In the genomic region with DNA sequence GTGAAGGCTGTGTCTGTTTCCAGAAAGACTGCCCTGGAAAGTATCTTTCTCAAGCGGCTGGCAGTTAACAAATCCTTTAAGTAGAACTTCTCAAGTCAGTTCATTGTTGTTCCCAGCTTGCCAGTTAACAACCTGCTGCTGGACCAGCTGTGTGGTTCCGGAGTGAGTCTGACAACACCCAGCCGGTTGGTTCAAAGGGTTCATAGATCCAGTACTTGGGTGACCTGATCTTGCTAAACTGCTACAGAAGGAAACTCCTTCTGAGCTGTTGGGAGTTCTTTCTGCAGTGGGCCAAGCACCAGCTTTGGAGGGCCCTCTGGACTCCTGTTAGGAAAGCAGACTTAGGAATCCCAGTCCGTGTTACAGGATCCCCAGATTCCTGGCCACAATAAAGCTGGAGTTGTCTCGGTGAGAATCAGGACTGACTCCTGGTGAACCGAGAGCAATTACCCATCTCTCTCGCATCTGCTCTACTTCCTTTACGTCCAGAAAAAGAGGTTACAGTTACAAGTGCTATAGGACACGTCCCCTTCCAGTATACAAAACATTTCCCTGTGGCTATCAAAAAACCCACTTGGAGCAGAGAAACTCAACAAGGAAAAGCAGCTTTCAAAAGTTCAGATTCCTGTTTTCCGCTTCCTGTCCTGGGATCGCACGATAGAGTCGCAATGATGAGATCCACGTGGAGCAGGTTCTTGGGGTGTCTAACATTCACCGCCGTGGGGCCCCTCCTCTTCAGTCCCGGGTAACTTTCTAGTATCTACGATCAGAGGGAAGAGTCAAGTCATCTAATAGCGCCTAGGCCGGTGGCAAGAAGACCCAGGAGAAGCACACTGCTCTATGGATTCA, we compare ENCODE assay signal across 8 mouse cellular contexts. TPM values are rescaled to one million over a fixed set of nuclear protein-coding genes. Genes with fewer than 3 reads are reported as not detected.
DNase-seq lines count a peak whose midpoint lies in the region; ATAC-seq and TF ChIP-seq lines count a peak whose summit lies in the region.

No protein-coding gene starts in this region.

- 11% methylated on average over 20 of the region's 20 CpGs for WGBS in heart, embryonic 16.5 days
- WGBS in intestine, postnatal 0 days = 9% methylated on average over 20 of the region's 20 CpGs
- 5% methylated on average over 20 of the region's 20 CpGs for WGBS in midbrain, embryonic 14.5 days

- H3K4me3 ChIP-seq in heart, embryonic 16.5 days (ENCODE audit: low read length) = peak overlapping the region; percentile 84
- peak overlapping the region; percentile 93 for H3K4me3 ChIP-seq in intestine, postnatal 0 days (ENCODE audit: low read depth, low read length)
- H3K4me3 ChIP-seq in midbrain, embryonic 14.5 days (replicated peaks; ENCODE audit: low read depth, low read length) = peak overlapping the region; percentile 70

- ATAC-seq in heart, embryonic 16.5 days (replicated peaks; ENCODE audit: extremely low read depth, insufficient read depth, low FRiP score) = no peak
- peak; percentile 48 for ATAC-seq in intestine, postnatal 0 days
- ATAC-seq in midbrain, embryonic 14.5 days (ENCODE audit: low FRiP score, low TSS enrichment) = no peak
- ATAC-seq in cerebellum, adult (ENCODE audit: insufficient number of reproducible peaks, low FRiP score, low TSS enrichment) = no peak

- DNase-seq in heart, adult 8-10 months (ENCODE audit: low spot score) = no peak
- DNase-seq in embryo, embryonic 10.5 days (ENCODE audit: low spot score) = peak; percentile 26
- DNase-seq in midbrain, embryonic 14.5 days = no peak
- no peak for DNase-seq in cerebellum, adult 9-11 months
- DNase-seq in frontal cortex, postnatal 10 days (ENCODE audit: low spot score in 2 of 2) = no peak

- no peak for TF ChIP-seq CTCF in intestine, postnatal 0 days (IDR thresholded peaks at IDR 0.05; ENCODE audit: low read depth)

- no peaks in the 10 kb centered on the region for H3K9me3 ChIP-seq in heart, embryonic 16.5 days (replicated peaks; ENCODE audit: control insufficient read depth, low read length)
- H3K9me3 ChIP-seq in intestine, postnatal 0 days (ENCODE audit: control insufficient read depth) = no peaks in the 10 kb centered on the region
- no peaks in the 10 kb centered on the region for H3K9me3 ChIP-seq in midbrain, embryonic 14.5 days (ENCODE audit: control insufficient read depth, low read length)

- peaks cover 8% of the 10 kb centered on the region for H3K4me1 ChIP-seq in heart, embryonic 16.5 days (ENCODE audit: control insufficient read depth, insufficient read depth, low read length)
- H3K4me1 ChIP-seq in intestine, postnatal 0 days (replicated peaks; ENCODE audit: control insufficient read depth, insufficient read depth, low read length) = no peaks in the 10 kb centered on the region
- H3K4me1 ChIP-seq in midbrain, embryonic 14.5 days (ENCODE audit: control insufficient read depth, insufficient read depth, low read length) = peaks cover 7% of the 10 kb centered on the region

- H3K4me2 ChIP-seq in heart, embryonic 16.5 days (ENCODE audit: low read depth, low read length) = peak overlapping the region; percentile 86
- peak overlapping the region; percentile 90 for H3K4me2 ChIP-seq in intestine, postnatal 0 days (replicated peaks; ENCODE audit: low read depth)
- peak overlapping the region; percentile 98 for H3K4me2 ChIP-seq in midbrain, embryonic 14.5 days (ENCODE audit: low read length)

- peaks cover 6% of the 10 kb centered on the region; the same call in 1 of the 2 replicates for H3K27me3 ChIP-seq in heart, embryonic 16.5 days (ENCODE audit: control insufficient read depth, insufficient read depth, low read length)
- no peaks in the 10 kb centered on the region for H3K27me3 ChIP-seq in intestine, postnatal 0 days (replicated peaks; ENCODE audit: control insufficient read depth, insufficient read depth, low read length)
- H3K27me3 ChIP-seq in midbrain, embryonic 14.5 days (ENCODE audit: control insufficient read depth, insufficient read depth, low read length) = peaks cover 7% of the 10 kb centered on the region; the same call in 1 of the 2 replicates

- no peak overlapping the region for H3K27ac ChIP-seq in heart, embryonic 16.5 days (ENCODE audit: low read length)
- H3K27ac ChIP-seq in intestine, postnatal 0 days (ENCODE audit: low read depth, low read length) = peak overlapping the region; percentile 94
- H3K27ac ChIP-seq in midbrain, embryonic 14.5 days (replicated peaks; ENCODE audit: low read depth, low read length) = no peak overlapping the region

- no peaks in the 10 kb centered on the region for H3K36me3 ChIP-seq in heart, embryonic 16.5 days (ENCODE audit: control insufficient read depth, insufficient read depth)
- no peaks in the 10 kb centered on the region for H3K36me3 ChIP-seq in intestine, postnatal 0 days (ENCODE audit: control insufficient read depth, insufficient read depth)
- H3K36me3 ChIP-seq in midbrain, embryonic 14.5 days (ENCODE audit: control insufficient read depth, insufficient read depth, low read length) = no peaks in the 10 kb centered on the region

- peak overlapping the region; percentile 66 for H3K9ac ChIP-seq in heart, embryonic 16.5 days (ENCODE audit: low read length)
- H3K9ac ChIP-seq in intestine, postnatal 0 days (ENCODE audit: low read depth, low read length) = peak overlapping the region; percentile 18; the same call in 1 of the 2 replicates
- no peak overlapping the region for H3K9ac ChIP-seq in midbrain, embryonic 14.5 days (replicated peaks; ENCODE audit: low read length)

RNA-seq across cellular contexts. Expression of a gene that starts 0.8 kb away (rescaled TPM):
- polyA plus RNA-seq in heart, embryonic 16.5 days (2015; fragmentation: Nextera tagmentation; extraction: Ambion mirVana) = 14.9 and 15.1 TPM in 2 replicates
- 10 to 100 TPM; 71.7 to 84.5 (median 73.3) TPM for total RNA-seq in heart, adult 8-10 months (2022)
- 9.5 and 11.8 TPM in 2 replicates for polyA plus RNA-seq in intestine, postnatal 0 days (2015; fragmentation: Nextera tagmentation; extraction: Ambion mirVana)
- 24.5 and 33.6 TPM in 2 replicates for polyA plus RNA-seq in midbrain, embryonic 14.5 days (2014; fragmentation: Nextera tagmentation; extraction: Ambion mirVana)
